Mouse (Mus musculus) ES-Bruce4 (cell line): ENCODE results near the gene Kcnh8.

Experiments used
- CTCF ChIP-seq: IDR thresholded peaks from one replicate; pipeline ENCODE4 v1.8.1; 2011; ENCODE audit warnings: low read depth, low read length
- POLR2A ChIP-seq: IDR thresholded peaks from one replicate; pipeline ENCODE4 v1.8.1; 2011; ENCODE audit warnings: low read length; ENCODE audit not compliant: insufficient read depth

GRCm38 (mm10) chr17:52738436-52738835 lies 135.9 kb downstream of the Kcnh8 start:
- TF ChIP-seq CTCF (no peak), POLR2A (no peak)
